Mouse (Mus musculus) thymus, postnatal 4 days (tissue): ENCODE results near the gene Depdc1b.

ENCODE experiments used
- DNase-seq: peaks from one replicate; pipeline ENCODE4 v3.0.0; 2021

The Depdc1b gene

GRCm38 (mm10) chr13:108449116-108450097 lies 133.3 kb downstream of the Depdc1b start, which contains the start of gene Pde4d:
Gene Pde4d, plus strand, starts transcription at chr13:108449948.
- DNase-seq, result no peak

- DNase-seq, result no peak
These were observed 135.0 kb downstream of the Depdc1b start for GRCm38 (mm10) chr13:108451122-108451521.

- DNase-seq, result no peak
These were observed 137.2 kb downstream of the Depdc1b start for GRCm38 (mm10) chr13:108453064-108453919.
